Mouse (Mus musculus): ENCODE data around the gene Gp1ba. TPM values are rescaled to one million over a fixed set of nuclear protein-coding genes. Genes with fewer than 3 reads are reported as not detected.

The Gp1ba gene
- total and polyA plus RNA-seq, 3 experiments, result 1.6 to 5.0 TPM; not detected in 1

- TF ChIP-seq MYB (IDR thresholded peaks at IDR 0.05; ENCODE audit: low read depth, low read length), result no peak
- TF ChIP-seq GATA1 (IDR thresholded peaks at IDR 0.05; ENCODE audit: low read depth, low read length), result peak; percentile 83
- TF ChIP-seq MXI1 (IDR thresholded peaks at IDR 0.05; ENCODE audit: low read depth, low read length), result no peak
- no peak for TF ChIP-seq BHLHE40 (IDR thresholded peaks at IDR 0.05; ENCODE audit: borderline replicate concordance, low read depth, low read length)
- TF ChIP-seq ZC3H11A (IDR thresholded peaks at IDR 0.05; ENCODE audit: low read depth, low read length), result no peak
- peak; percentile 53; the same call in 1 of the 2 replicates for TF ChIP-seq HCFC1 (IDR thresholded peaks at IDR 0.05; ENCODE audit: low read depth, low read length)
- no peak for TF ChIP-seq MAFK (IDR thresholded peaks at IDR 0.05; ENCODE audit: borderline replicate concordance, low read depth, low read length)
- TF ChIP-seq ZKSCAN1 (IDR thresholded peaks at IDR 0.05; ENCODE audit: low read depth, low read length), result no peak
- peak; percentile 61 for TF ChIP-seq ZNF384 (IDR thresholded peaks at IDR 0.05; ENCODE audit: low read depth, low read length)
- TF ChIP-seq TCF12 (IDR thresholded peaks at IDR 0.05; ENCODE audit: low read depth, low read length), result 0 out of 2 replicates have a peak, but pooled peaks have one; percentile 30
- TF ChIP-seq ZMIZ1 (IDR thresholded peaks at IDR 0.05; ENCODE audit: low read depth, low read length), result peak; percentile 72
- peak; percentile 72; the same call in 1 of the 2 replicates for TF ChIP-seq POLR2AphosphoS2 (IDR thresholded peaks at IDR 0.05; ENCODE audit: low read length)
- peak in 1 of 2 experiments; percentile 62; a peak in 1 of 4 replicates for TF ChIP-seq POLR2A (IDR thresholded peaks at IDR 0.05; ENCODE audit: control insufficient read depth in 1 of 2, insufficient read depth in 1 of 2, low read depth in 1 of 2, low read length in 2 of 2, poor library complexity in 1 of 2)
- TF ChIP-seq ETS1 (IDR thresholded peaks at IDR 0.05; ENCODE audit: low read depth, low read length), result peak; percentile 70
- no peak for TF ChIP-seq MAX (IDR thresholded peaks at IDR 0.05; ENCODE audit: low read length)
Observed at GRCm38 (mm10) chr11:70650322-70651175, 11.6 kb downstream of the Gp1ba start (continued).

DNA sequence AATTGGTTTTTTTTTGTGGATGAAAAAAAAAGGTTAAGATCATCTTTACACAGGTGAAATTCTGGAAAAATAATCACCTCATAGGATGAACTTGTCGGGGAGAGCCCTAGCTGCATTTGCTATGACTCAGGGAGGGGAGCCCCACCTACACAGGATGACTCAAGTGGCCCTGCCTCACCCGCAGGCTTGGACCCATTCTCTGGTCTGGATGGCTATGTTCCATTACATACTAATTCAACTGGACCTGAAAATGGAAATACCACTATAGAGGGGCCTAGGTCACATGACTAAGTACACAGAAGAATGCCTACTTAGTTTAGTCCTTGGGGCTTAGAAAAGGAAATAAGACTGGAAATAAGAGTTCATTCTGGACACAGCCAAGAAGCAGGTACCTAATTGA lies 12.5 kb downstream of the Gp1ba start:
- H3K4me3 ChIP-seq (ENCODE audit: control insufficient read depth in 1 of 2, insufficient read depth in 1 of 2, low read depth in 2 of 2, low read length in 2 of 2), result no peak overlapping the region
- no peaks in the 10 kb centered on the region for H3K9me3 ChIP-seq (replicated peaks; ENCODE audit: insufficient read depth, low read length)
- peaks cover 17 to 46% of the 10 kb centered on the region in 2 experiments for H3K36me3 ChIP-seq (ENCODE audit: control insufficient read depth in 1 of 2, insufficient read depth in 2 of 2, low read length in 2 of 2)
- H3K9ac ChIP-seq (ENCODE audit: control insufficient read depth, low read depth, low read length, poor library complexity, severe bottlenecking), result peak overlapping the region; percentile 99
- DNase-seq (ENCODE audit: low read depth, low spot score), result peak; percentile 65
- peaks cover 12 to 41% of the 10 kb centered on the region in 2 experiments for H3K4me1 ChIP-seq (ENCODE audit: control insufficient read depth in 1 of 2, insufficient read depth in 2 of 2, low read length in 2 of 2)
- H3K27me3 ChIP-seq (ENCODE audit: control insufficient read depth in 1 of 2, insufficient read depth in 2 of 2, low read length in 2 of 2), result no peaks in the 10 kb centered on the region
- H3K27ac ChIP-seq (ENCODE audit: control insufficient read depth, low read depth, low read length), result peak overlapping the region; percentile 73; the same call in 1 of the 2 replicates
- TF ChIP-seq TAL1 (IDR thresholded peaks at IDR 0.05; ENCODE audit: low read length), result no peak
- TF ChIP-seq CHD1 (IDR thresholded peaks at IDR 0.05; ENCODE audit: low read depth, low read length), result no peak
- no peak for TF ChIP-seq ETS1 (IDR thresholded peaks at IDR 0.05; ENCODE audit: low read depth, low read length)
- peak; percentile 69 for TF ChIP-seq USF1 (IDR thresholded peaks at IDR 0.05; ENCODE audit: low read depth, low read length)
- no peak for TF ChIP-seq GATA1 (IDR thresholded peaks at IDR 0.05; ENCODE audit: low read depth, low read length)
- TF ChIP-seq MXI1 (IDR thresholded peaks at IDR 0.05; ENCODE audit: low read depth, low read length), result no peak
- TF ChIP-seq HCFC1 (IDR thresholded peaks at IDR 0.05; ENCODE audit: low read depth, low read length), result no peak
- no peak for TF ChIP-seq MAFK (IDR thresholded peaks at IDR 0.05; ENCODE audit: borderline replicate concordance, low read depth, low read length)
- no peak for TF ChIP-seq SIN3A (IDR thresholded peaks at IDR 0.05; ENCODE audit: low read length)
- TF ChIP-seq MYB (IDR thresholded peaks at IDR 0.05; ENCODE audit: low read depth, low read length), result no peak
- TF ChIP-seq POLR2AphosphoS2 (IDR thresholded peaks at IDR 0.05; ENCODE audit: low read length), result peak; percentile 75
- TF ChIP-seq ZMIZ1 (IDR thresholded peaks at IDR 0.05; ENCODE audit: low read depth, low read length), result 0 out of 2 replicates have a peak, but pooled peaks have one; percentile 14
- no peak for TF ChIP-seq GABPA (IDR thresholded peaks at IDR 0.05; ENCODE audit: low read depth, low read length)
- TF ChIP-seq E2F4 (IDR thresholded peaks at IDR 0.05; ENCODE audit: borderline replicate concordance, low read depth, low read length), result no peak
- TF ChIP-seq MAX (IDR thresholded peaks at IDR 0.05; ENCODE audit: low read length), result no peak
- no peak for TF ChIP-seq ZC3H11A (IDR thresholded peaks at IDR 0.05; ENCODE audit: low read depth, low read length)
- TF ChIP-seq POLR2A (IDR thresholded peaks at IDR 0.05; ENCODE audit: control insufficient read depth in 1 of 2, insufficient read depth in 1 of 2, low read depth in 1 of 2, low read length in 2 of 2, poor library complexity in 1 of 2), result 0 out of 4 replicates have a peak, but pooled peaks of 1 of the 2 experiments have one; percentile 6
- TF ChIP-seq NELFE (IDR thresholded peaks at IDR 0.05; ENCODE audit: low read depth, low read length), result no peak
- H3K79me2 ChIP-seq (ENCODE audit: control insufficient read depth, insufficient read depth, low read length, poor library complexity), result peaks cover 78% of the 10 kb centered on the region
